Mouse (Mus musculus): ENCODE results near the gene Olfr721-ps1.

The Olfr721-ps1 gene

GRCm38 (mm10) chr14:14400998-14401397 is at the start of gene Olfr721-ps1:
TSS of gene Olfr721-ps1 (plus strand) at chr14:14401298.
- no peak for DNase-seq (ENCODE audit: low spot score in 2 of 2)

DNA sequence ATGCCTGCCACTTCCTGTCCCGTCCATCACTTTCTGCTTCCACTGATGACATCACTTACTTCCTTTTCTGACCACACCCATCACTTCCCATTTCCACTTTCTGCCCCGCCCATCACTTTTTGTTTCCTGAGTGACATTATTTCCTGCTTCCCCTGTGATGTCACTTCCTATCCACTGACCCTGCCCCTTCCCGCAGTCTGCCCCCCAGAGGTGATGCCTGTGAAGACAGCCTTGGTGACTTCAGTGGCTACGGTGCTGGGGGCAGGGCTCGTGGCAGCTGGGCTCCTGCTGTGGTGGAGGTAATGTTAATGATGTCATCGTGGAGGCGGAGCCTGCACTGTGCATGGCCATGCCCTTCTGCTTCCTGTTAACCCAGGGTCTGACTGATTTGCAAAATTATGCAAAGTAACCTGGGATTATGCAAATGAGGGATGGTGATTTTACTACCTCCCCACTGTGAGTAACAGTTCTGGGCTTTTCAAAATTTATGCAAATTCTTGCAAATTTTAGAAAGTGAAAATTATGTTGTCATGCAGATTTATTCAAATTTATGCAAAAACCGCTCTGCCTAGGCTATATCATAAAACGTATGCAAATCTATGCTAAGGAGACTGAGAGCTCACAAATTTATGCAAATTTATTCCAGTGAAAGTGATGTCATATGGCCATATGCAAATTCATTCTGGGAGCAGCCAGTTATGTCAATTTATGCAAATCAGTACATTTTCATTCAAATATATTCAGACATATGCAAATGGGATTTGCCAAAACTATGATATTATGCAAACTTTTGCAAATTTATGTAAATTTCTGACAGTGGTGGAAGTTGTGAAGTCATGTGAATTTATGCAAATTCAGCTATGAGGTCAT is 49.1 kb upstream of the Olfr721-ps1 start:
- DNase-seq (ENCODE audit: low spot score in 2 of 2) = no peak

DNA sequence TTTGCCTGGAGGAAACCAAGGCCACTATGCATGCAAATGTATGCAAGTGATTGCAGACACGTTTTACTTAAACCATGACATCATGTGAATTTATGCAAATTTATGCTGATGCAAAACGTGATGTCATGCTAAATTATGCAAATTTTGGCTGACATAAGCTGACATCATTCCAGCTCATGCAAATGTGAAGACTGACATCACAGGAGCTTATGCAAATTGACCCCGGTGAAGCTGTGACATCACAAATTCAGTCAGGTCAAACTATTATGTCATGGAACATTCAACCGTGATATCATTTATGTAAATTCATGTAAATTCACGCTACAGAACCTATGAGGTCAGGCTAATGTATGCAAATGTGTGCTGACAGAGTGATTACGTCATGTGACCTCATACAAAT is 48.5 kb upstream of the Olfr721-ps1 start:
- DNase-seq (ENCODE audit: low spot score in 2 of 2) = no peak

DNA sequence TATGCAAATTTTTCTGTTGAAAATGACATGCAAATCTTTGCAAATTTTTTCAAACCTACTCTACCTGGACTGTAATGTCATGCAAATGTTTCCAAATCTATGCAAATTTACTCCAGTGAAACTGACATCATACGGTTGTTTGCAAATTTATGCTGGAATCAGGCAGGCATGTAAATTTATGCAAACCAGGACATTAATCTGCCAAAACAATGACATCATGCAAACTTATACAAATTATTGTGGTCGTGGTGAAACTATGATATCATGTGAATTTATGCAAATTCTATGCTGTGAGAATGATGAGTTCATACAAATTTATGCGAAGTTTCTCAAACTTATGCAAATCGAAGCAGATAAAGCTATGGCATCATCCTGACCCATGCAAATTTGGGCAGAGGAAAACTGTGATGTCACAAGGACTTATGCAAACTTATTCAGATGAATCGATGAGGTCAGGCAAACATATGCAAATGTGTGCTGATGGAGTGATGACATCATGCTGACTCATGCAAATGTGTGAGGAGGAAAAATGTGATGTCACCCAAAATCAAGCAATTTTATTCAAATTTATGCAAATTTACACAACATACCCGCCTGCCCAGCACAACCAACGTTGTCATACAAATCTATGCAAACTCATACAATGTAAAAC is 47.9 kb upstream of the Olfr721-ps1 start:
- DNase-seq (ENCODE audit: low spot score in 2 of 2) = peak in 1 of 2 experiments; percentile 2

DNA sequence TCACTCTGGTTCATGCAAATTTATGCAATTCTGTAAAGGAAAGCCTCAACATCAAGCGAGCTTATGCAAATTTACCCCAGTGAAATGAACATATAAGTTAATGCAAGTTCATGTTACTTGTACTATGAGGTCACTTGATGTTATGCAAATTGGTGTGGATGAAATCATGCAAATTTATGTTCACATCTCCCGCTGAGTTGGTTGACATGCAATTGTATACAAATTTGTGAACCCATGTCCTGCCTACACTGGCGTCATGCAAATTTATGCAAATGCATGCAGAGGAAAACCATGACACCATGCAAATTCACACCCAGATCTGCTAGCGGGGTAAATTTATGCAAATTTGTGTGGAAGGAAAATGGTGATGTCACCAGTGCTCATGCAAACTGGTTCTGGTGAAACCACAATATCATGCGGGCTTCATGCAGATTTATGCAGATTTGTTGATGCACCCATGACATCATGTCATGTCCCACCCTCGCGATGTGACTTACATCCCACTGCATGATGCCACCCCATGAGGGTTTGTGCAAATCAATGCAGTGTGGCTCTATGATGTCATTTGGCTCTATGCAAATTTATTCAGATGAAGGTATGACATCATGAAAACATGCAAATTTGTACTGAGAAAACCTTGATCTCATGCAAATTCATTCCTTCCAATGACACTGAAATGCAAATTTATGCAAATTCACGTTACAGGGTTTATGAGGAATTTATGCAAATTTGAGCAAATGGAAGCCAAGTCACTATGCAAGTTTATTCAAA is 47.2 kb upstream of the Olfr721-ps1 start:
- peak in 1 of 2 experiments; percentile 3 for DNase-seq (ENCODE audit: low spot score in 2 of 2)

DNA sequence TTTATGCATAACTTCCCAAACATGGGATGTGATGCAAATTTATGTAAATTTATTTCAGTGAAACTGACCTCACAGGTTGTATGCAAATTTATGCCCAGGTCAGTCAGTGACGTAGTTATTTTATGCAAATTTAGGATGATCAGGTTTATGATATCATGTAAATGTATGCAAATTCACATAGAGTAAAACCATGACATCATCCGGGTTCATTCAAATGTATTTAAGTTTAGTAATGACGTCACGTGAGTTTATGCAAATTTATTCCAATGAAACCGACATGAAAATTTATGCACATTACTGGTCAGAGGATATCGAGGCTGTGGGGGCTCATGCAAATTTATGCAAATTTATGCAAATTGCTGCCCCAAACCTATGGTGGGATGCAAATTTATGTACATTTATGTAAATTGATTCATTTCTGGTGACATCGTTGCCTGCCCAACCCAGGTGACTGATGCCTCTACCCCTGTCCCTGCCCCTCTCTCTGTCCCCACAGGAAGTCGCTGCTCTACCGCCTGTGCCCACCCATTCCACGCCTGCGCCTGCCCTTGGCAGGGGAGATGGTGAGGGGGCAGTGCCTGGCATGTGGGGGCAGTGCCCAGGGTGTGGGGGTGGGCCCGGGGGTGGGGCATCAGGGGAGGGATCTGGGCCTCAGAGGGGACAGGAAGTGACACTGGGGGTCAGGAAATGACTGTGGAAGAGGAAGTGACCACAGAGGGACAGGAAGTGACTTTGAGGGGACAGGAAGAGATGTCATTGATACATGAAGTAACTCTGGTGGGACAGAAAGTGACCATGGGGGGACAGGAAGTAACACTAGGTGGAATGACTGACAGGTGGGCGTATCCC is 46.4 kb upstream of the Olfr721-ps1 start:
- no peak for DNase-seq (ENCODE audit: low spot score in 2 of 2)

GRCm38 (mm10) chr14:14355360-14355646 is 45.8 kb upstream of the Olfr721-ps1 start:
- DNase-seq (ENCODE audit: low spot score in 2 of 2) = no peak

GRCm38 (mm10) chr14:14395535-14395934 is 5.6 kb upstream of the Olfr721-ps1 start:
- DNase-seq (ENCODE audit: low spot score in 2 of 2) = no peak

DNA sequence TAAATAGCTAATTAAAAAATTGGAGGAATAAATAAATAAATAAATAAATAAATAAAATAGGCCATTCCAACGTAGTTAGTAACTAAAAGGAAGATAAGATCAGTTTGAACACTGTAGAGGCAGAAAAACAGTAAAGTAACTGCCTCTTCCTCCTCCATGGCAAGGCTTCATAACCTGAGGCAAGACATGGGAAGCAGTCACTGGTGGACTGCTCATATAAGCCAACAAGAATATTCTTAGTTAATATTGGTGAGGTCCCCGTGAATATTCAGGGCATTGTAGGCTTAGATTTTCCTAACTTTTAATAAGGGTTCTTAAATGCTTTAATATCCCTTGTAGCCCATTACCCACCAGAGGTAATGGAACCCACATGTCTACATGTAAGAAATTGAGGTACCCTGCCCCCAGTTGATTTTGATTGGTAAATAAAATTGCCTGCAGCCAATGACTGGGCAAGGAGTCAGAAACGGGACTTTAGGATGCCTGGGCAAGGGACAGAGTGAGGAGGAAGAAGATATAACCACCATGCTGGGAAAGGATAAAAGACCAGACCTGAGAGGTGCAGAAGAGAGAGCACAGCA is 35.1 kb downstream of the Olfr721-ps1 start:
- no peak for DNase-seq (ENCODE audit: low spot score in 2 of 2)
